Mouse (Mus musculus): ENCODE data around the gene Npas3.

Gene Npas3

DNA sequence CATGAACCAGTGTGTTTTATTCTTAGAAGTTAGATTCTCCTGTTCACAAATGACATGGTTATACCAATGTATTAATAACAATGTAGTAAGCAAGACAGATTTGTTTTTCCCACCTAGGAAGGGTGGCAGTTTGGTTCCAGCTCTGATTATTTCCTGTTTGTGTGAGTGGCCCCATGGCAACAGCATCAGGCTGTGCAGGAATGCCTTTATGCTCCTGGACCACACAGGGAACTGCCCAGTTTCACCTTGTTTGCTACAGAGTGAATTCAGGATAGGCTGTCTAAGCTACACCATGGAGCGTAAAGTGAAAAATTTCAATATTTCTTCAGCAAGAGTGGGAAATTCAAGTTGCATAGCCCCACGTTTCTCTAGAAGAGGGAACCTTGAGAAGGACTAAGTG is 162.2 kb downstream of the Npas3 start:
- no peak for DNase-seq (ENCODE audit: low spot score)

DNA sequence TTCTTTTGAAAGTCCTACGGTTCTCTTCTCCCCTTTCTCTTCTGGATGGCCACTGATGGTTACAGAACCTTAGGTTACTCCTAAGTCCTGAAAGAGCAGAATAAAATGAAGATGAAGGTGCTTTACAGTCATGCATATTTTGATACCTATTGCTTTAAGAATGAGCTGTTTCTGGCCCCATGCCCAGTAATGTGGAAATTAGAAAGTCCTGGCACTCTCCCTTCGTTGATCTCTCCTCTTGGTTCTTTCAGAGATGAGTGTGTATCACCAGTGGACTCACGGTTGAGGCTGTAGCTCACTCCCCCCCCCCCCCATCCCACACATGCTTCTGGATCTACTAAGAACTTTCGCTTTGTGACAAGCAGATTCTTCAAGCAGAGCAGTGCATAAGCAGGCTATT is 167.6 kb downstream of the Npas3 start:
- no peak for DNase-seq (ENCODE audit: low spot score)

DNA sequence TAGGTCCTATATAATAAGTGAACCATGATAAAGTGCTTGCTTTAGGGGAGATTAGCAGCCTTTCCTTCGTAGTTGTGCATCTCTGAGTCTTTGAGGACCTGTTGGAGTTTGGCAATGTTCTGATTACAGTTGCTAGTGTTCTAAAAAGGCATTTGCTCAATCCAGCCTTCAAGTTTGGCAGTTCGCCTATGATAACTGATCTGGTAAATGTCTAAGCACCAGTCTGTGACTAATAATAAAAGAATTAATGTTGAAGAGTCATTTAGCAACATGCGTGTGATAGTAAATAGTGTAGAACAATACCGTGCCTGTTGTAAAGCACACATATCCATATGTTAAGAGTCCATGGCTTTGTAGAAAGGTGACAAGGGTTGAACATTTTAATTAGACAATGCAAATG is 173.2 kb downstream of the Npas3 start:
- DNase-seq (ENCODE audit: low spot score): no peak

DNA sequence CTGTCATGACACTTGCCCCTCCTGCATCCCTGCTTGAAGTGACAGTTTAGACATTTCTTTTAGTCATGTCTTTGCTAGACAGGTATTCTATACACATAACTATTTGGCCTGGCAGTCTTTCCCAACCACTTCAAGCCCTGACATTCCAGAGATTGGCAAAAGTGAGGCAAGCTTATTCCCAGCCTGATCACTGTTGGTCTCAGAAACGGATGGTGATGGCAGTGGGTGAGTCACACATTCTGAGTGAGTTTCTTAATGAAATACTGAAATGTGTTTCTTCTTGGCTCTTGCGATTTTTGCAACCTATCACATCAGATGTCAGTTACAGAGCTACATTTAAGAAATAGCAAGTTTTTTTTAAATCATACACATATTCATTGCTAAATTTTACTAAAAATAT is 175.2 kb downstream of the Npas3 start:
- DNase-seq (ENCODE audit: low spot score): no peak

DNA sequence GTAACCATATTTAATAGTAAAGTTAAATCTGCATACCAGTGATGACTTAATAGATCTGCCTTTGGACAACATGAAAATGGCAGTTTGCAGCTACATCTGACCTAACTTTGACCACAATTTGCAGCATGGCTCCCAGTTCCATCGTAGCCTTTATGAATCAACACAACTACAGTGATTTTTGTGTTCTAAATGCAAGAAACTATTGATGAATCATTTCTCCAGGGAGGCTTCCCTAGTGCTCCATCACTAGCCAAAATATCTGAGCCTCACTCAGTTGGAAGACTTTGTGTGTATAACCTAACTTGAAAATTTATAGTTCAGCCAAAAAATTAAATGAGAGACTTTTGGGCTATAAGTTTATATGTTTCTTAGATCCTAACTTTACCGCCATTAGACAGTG is 177.5 kb downstream of the Npas3 start:
- no peak for DNase-seq (ENCODE audit: low spot score)

DNA sequence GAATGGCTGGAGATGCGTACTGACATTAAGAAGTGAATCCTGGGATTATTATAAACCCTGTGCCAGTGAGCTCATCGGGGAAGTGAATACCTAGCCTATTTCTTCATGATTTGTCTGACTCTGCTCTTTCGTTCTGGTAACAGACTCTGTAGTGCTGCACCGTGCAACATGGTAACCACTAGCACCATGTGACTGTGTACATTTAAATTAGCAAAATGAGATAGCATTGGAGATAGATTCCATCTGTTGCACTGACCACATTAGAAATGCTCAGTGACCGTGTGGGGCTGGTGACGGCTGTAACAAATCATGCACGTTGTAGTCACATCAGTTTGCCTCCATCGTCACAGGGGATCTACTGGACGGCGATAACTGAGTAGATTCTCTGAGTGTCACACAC is 178.7 kb downstream of the Npas3 start:
- no peak for DNase-seq (ENCODE audit: low spot score)

DNA sequence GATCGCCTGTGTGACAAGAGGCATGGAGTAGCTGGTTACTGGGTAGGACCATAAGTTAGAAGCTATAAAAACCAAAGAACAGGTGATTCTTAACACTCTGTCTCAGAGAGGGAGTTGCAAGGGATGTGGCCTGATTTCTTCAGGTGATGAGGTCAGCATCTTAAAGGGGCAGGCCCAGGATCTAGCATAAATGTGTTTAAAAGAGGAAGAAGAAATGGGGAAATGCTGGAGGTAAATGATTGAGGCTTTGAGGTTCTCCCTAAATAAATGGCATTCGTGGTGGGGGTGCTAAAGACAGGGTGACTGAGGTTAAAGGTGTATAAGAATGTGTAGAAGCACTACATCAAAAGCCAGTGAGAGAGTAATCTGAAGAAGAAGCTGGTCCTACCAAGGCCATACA is 193.6 kb downstream of the Npas3 start:
- no peak for DNase-seq (ENCODE audit: low spot score)

DNA sequence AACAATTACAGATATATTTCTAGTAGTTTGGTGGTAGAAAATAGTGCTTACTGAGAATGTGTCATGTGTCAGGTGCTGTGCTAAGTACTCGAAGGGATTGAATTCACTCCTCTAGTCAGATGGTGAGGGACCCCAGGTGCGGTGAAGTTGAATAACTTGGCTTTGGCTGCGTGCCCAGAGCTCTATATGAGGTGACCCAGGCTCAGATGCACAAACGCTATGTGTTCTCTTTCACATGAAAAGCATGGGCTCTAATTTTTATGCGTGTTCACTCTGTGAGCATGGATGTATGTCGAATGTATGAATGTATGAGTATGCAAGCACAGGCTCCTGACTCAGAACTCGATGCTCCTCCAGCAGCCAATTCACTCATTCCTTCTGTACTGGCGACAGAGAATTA is 199.0 kb downstream of the Npas3 start:
- DNase-seq (ENCODE audit: low spot score): no peak

DNA sequence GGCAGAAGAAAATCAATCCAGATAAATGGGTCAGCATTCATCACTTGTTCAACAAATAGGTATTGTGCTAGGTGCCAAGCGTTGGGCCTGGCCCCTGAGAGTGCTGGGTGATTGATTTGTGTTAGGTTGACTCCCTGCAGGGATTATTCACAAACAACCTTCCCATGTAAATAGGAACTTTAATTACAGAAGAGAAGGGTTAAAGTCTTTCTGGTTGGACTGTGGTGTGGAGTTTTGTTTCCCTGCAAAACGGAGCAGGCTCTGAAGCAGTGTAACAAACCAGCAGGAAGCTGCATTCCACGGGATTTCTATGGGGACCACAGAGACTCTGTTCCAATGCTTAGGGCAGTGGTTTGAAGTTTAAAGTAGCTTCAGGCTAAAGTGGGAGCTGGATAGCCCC is 199.6 kb downstream of the Npas3 start:
- no peak for DNase-seq (ENCODE audit: low spot score)

DNA sequence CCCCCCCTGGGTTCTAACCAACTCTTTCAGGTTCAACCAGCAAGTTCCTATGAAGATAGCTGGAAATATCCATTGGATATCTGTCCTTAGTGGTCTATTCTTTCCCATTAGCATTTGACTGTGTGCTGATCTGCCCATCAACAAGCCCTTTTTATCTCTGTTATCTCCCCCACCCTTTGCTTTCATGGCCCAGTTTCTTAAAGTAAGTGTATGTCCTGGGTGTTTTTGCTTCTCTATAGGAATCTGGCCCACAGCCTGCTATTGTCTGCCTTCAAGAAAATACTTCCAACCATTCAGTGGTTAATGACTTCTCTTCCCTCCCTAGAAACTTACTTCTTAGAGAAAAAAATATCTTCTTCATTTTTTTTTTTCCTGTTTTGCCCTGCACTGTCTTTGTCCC is 219.1 kb downstream of the Npas3 start:
- DNase-seq (ENCODE audit: low spot score): no peak

DNA sequence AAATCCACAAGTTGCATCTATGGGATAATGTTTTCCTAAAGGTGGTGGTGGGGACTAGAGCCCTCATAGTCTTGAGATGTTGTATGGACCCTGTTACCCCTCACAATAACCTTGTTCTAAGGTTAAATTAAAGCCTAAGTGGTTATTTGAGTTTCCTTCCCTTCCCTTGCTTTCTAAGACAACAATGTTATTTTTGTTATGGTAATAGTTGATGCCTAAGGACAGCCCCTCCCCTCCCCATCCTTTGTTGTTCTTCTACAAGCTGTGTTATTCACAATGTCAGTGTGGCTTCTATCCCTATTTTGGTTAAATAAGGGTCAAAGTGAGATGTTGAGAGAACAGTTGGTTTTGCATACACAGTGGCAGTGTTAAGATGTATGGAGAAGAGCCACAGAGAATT is 226.0 kb downstream of the Npas3 start:
- DNase-seq (ENCODE audit: low spot score): no peak

DNA sequence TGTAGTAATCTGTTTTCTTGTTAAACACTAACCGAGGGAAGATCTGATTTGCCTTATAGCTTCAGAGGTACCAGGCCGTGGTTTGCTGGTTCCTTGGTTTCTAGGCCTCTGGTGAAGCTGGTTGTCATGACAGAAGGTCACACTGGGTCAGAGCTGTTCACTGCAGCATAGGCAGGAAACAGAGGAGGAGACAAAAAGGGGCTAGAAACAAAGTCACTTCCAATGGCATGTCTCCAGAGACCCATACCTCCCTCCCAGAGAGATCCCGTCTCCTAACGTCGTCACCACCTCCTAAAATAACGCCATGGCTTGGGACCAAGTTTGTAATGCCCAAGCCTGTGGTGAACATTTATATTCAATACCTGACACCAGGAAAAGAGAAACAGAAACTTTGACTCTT is 236.4 kb downstream of the Npas3 start:
- no peak for DNase-seq (ENCODE audit: low spot score)

DNA sequence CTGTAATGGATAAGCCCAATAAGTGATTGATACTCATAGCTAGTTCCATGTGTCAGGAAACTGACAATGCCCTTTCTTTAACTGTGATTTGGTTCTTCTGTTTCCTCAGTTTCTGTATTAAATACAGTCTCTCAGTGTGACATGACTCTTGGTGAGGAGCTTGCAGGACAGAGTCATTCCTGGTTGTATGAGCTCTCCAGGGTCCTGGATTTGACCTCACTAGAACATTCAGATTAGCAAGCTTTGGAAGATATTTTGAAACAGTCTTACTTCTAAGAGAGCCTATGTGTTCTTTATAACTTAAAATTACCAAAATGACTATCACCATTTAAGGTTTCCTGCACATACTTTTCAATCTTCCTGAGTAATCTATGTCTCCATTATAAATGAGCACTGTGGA is 247.9 kb downstream of the Npas3 start:
- no peak for DNase-seq (ENCODE audit: low spot score)

DNA sequence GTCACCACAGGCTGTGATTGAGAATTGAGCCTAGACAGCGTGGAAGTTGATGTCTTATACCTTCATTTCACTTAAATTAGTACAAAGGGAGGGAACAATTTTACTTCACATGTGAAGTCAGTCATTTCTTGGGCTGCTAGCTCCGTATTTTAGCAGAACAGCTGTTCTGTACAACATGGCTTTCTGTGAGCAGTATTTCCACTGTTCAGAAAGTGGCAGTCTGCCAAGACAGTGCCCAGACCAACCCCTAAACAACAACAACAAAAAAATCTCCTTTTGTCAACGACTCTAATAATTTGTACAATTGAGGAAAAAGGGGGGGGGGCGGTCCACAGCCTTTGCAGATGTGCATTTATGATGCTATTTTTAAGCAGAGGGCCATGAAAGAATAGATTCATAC is 266.4 kb downstream of the Npas3 start:
- no peak for DNase-seq (ENCODE audit: low spot score)

DNA sequence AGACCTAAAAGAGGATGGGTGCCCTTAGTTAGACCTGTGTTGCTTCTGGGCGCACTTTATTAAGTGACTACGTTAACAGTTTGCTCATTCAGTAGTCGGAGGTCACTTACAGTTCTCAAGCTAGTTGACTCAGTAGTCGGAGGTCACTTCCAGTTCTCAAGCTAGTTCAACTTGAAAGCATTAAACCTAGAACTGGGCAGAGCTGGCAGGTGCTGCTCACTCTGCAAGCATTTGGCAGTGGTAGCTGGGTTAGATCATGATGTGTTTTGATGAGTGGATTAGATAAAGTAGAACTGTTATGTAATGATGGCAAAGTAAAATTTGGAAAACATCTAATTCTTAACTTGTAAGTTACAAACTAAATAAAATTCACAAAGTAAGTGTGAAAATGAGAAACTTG is 271.1 kb downstream of the Npas3 start:
- no peak for DNase-seq (ENCODE audit: low spot score)

DNA sequence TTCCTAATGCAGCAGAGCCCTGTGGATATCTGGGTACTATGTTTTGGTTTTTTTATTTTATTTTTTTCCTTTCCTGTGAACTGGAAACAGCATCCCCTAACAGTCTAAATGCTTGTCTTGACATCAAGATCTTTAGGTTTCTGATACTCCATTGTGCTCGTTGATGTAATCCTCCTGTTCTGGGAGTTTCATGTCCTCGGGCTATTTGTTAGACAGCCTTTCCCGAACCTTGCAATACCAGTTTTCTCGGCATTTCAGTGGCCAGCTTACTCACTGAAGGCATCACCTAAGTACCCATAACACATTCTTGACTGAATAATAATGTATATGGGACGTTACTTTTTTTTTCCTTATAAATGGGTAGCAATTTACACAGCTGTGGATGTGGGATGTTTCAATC is 274.2 kb downstream of the Npas3 start:
- no peak for DNase-seq (ENCODE audit: low spot score)

DNA sequence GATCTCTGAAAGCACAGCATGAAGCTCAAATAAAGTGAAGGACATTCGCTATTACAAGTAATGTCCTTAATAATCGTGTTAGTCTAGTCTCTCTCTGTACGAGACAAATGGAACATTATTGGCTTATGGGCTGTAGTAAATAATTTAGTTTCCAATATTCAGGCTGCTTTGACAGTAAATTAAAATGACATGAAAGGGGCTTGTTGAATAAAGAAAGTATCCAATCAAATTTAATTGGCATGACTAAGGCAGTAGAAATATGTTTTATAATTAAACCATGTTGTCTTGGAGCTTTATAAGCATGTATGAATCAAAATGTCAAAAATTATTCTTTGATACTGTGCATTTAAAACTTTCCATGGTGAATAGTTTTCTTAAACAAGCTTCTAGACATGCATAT is 278.6 kb downstream of the Npas3 start:
- no peak for DNase-seq (ENCODE audit: low spot score)

DNA sequence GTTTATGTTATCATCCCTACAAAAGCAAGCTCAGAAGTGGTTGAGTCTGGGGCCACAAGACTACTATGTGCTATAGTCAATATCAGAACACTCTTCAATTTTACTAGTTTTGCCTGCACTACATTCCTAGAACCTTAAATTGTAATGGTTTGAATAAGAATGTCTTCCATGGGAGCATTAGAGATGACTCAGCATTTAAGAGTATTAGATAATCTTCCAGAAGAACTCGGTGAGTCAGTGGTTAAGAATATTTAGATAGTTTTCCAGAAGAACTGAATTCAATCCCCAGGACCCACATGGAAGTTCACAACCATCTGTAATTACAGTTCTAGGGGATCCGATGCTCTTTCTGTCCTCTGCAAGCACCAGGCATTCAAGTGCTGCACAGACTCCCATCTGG is 280.9 kb downstream of the Npas3 start:
- no peak for DNase-seq (ENCODE audit: low spot score)

DNA sequence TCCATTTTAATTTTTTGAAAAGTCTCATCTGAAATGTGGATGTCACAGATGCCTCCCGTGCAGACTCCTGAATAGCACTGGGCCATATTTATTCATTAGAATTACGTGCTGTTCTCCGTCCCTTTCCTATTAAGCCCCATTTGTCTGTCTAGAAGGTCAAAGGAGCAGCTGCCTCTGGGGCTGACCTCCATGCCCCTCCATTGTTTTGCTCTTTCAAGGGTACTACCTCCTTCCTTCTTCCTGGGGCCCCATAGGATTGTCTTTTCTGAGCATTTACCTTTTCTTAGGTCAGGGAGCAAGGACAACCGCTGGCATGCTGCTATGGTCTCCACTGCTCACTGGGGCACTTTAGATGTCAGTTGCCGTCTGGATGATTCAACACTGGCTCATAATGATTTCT is 288.3 kb downstream of the Npas3 start:
- no peak for DNase-seq (ENCODE audit: low spot score)

DNA sequence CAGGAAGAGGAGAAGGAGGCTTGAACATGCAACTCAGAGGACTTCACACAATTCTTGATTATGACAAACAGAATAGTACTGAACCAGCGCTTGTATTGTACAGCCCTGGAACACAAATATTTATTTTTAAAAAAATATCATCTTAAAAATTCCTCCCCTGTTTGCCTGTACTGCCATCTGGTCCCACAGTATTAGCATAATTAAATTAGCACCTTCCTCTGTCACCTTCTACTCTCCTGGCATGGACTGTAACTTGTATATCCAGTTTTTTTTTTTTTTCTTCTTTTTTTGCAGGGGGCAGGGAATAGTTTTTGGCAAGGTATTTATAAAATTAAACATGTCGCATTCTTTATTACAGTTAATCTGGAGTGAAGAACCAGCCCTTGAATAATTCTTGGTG is 307.9 kb downstream of the Npas3 start:
- DNase-seq (ENCODE audit: low spot score): no peak

DNA sequence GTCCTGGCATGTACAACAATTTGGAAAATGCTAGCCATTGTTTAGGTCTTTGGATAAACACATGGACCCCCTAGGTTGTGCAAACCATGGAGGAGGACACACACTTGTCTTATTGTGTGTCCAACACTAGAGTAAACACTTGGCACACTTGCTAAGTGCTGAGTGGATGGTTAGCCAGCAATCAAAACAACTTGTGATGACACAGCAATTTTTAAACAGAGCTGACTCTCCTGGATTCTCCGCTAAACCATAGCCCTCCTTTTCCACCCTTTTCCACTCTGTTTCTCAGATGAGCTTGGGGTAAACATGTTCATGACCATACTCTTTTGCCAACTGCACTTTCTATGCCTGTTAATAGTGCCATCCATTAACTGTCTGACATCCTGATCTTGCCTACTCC is 309.8 kb downstream of the Npas3 start:
- no peak for DNase-seq (ENCODE audit: low spot score)

DNA sequence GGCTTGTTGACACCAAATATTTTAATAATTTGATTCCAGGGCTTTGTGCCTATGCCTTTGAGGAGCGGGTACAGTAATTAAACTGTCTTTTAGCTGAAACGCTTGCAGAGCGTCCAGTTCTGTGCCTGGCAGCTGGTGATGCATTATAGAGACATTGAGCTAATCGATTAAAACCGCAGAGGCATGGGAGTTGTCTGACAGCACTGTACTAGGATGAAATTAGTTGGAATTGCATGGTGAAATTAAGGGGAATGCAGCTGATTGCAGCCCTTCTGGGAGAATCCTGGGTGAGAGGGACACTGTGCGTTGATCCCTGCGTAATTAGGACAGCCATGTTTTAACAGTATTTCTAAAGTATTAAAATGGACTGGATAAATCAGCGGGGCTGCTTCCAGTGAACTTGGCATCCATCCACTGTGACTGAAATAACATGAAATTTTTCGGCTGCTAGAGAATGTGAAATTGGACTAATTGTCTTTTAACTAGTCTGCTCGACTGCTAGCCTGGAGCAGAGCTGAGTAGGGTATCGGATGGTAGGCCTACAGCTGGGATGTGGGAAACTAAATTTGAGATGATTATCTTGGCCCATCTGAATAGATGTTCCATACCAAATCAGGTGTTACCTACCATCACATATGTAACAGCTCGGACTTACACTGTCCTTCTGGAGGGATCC is 318.4 kb downstream of the Npas3 start:
- no peak for DNase-seq (ENCODE audit: low spot score)

DNA sequence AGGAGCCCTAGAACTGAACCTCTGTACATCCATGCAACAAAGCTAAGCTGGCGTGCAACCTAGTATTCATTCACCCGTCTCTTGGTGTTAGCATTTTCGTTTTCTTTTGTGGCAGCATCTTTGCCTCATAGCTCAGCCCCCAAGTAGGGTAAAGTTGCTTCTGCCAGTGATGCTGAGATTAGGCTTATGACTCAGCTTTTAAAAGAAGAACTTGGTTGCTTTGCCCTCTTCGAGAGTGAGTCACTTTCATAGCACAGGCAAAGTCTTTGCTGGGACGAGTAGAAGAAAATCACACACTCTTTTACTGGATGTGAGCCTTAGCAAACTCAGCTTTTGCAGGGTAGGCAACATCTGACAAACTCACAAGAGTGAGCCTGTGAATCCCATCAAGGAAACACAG is 332.7 kb downstream of the Npas3 start:
- no peak for DNase-seq (ENCODE audit: low spot score)

DNA sequence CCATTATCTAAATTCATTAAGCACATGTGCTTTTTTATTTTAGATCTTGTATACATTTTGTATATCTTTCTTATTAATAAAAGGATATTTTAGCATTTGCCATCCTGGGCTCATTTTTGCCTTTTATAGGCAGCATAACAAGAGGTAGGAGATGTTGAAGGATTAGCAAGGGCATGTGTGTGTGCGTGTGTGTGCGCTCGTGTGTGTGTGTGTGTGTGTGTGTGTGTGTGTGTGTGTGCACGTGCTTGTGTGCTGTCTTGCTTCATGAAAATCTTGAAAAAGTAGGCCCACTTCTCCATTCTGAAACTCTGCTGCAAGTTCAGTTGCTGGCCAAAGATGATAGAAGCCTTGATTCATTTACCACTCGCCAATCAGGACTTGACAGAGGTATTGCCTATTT is 338.8 kb downstream of the Npas3 start:
- DNase-seq (ENCODE audit: low spot score): no peak

All from testis, postnatal 14 days (tissue).